Comparison of ENCODE assay signal across 8 mouse cellular contexts in the genomic region with DNA sequence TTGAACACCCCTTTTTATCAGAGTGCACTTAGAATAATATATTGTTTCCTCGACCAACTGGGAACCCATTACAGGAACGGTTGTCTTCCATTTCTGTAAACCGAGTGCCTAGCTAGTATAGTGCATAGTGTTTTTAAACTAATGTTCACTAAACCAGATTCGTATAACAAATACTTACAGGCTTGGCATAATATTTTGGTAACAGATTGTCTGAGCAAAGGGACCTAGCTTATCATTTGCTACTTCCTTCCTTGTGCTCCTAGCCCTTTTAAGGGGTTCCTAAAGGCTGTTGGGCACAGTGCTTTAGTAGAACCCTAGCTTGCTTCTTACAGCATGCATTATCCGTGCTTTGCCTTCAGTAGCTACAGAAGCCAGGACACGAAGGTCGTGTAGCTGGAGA. TPM values are rescaled to one million over a fixed set of nuclear protein-coding genes. Genes with fewer than 3 reads are reported as not detected.
DNase-seq lines count a peak whose midpoint lies in the region; ATAC-seq lines count a peak whose summit lies in the region.

No protein-coding gene starts in this region.

- 16% methylated on average over 7 of the region's 7 CpGs for WGBS in heart, embryonic 12.5 days
- 46% methylated on average over 7 of the region's 7 CpGs for WGBS in midbrain, embryonic 10.5 days
- WGBS in midbrain, embryonic 16.5 days: 48% methylated on average over 7 of the region's 7 CpGs
- WGBS in intestine, embryonic 16.5 days: 39% methylated on average over 7 of the region's 7 CpGs
- 34% methylated on average over 7 of the region's 7 CpGs for WGBS in stomach, embryonic 15.5 days

- no peak for DNase-seq in heart, postnatal 10 days
- no peak for DNase-seq in midbrain, embryonic 10.5 days (ENCODE audit: low spot score)
- DNase-seq in thymus, postnatal 25 days: no peak
- no peak for DNase-seq in left cerebral cortex, adult 8-10 months (ENCODE audit: low spot score in 2 of 2)

- intact Hi-C loops in heart, postnatal 10 days (cut with DNase I): no loop called here

- H3K36me3 ChIP-seq in heart, embryonic 12.5 days: no peaks in the 10 kb centered on the region
- H3K36me3 ChIP-seq in midbrain, embryonic 10.5 days: no peaks in the 10 kb centered on the region
- no peaks in the 10 kb centered on the region for H3K36me3 ChIP-seq in midbrain, embryonic 16.5 days (ENCODE audit: control insufficient read depth, insufficient read depth, low read length)
- no peaks in the 10 kb centered on the region for H3K36me3 ChIP-seq in intestine, embryonic 16.5 days (ENCODE audit: control insufficient read depth, insufficient read depth, low read length)
- no peaks in the 10 kb centered on the region for H3K36me3 ChIP-seq in stomach, embryonic 15.5 days

- H3K9me3 ChIP-seq in heart, embryonic 12.5 days (replicated peaks): no peaks in the 10 kb centered on the region
- H3K9me3 ChIP-seq in midbrain, embryonic 10.5 days (replicated peaks): no peaks in the 10 kb centered on the region
- H3K9me3 ChIP-seq in midbrain, embryonic 16.5 days (replicated peaks; ENCODE audit: control insufficient read depth, low read length, poor library complexity, severe bottlenecking): no peaks in the 10 kb centered on the region
- no peaks in the 10 kb centered on the region for H3K9me3 ChIP-seq in intestine, embryonic 16.5 days (ENCODE audit: control insufficient read depth, low read length)
- H3K9me3 ChIP-seq in stomach, embryonic 15.5 days: no peaks in the 10 kb centered on the region

- peak overlapping the region; percentile 77 for H3K27ac ChIP-seq in heart, embryonic 12.5 days (ENCODE audit: poor library complexity, severe bottlenecking)
- H3K27ac ChIP-seq in midbrain, embryonic 10.5 days (replicated peaks): peak overlapping the region; percentile 81
- H3K27ac ChIP-seq in midbrain, embryonic 16.5 days (ENCODE audit: low read length): no peak overlapping the region; the same call in 1 of the 2 replicates
- peak overlapping the region; percentile 47 for H3K27ac ChIP-seq in intestine, embryonic 16.5 days (ENCODE audit: low read length)
- peak overlapping the region; percentile 42 for H3K27ac ChIP-seq in stomach, embryonic 15.5 days

- no peak for ATAC-seq in heart, embryonic 12.5 days (ENCODE audit: insufficient number of reproducible peaks, low FRiP score)
- no peak for ATAC-seq in midbrain, embryonic 16.5 days
- no peak for ATAC-seq in intestine, embryonic 16.5 days
- no peak for ATAC-seq in stomach, embryonic 15.5 days (ENCODE audit: insufficient read depth, low FRiP score, low read depth)

- H3K4me2 ChIP-seq in heart, embryonic 12.5 days: peak overlapping the region; percentile 32
- no peak overlapping the region for H3K4me2 ChIP-seq in midbrain, embryonic 16.5 days (ENCODE audit: low read length)
- no peak overlapping the region for H3K4me2 ChIP-seq in intestine, embryonic 16.5 days (ENCODE audit: low read depth, low read length)
- no peak overlapping the region for H3K4me2 ChIP-seq in stomach, embryonic 15.5 days

- H3K9ac ChIP-seq in heart, embryonic 12.5 days: 0 out of 2 replicates have a peak overlapping the region, but pooled peaks have one; percentile 33
- no peak overlapping the region for H3K9ac ChIP-seq in midbrain, embryonic 16.5 days (ENCODE audit: low read depth, low read length)
- no peak overlapping the region for H3K9ac ChIP-seq in intestine, embryonic 16.5 days (ENCODE audit: low read depth, low read length)
- H3K9ac ChIP-seq in stomach, embryonic 15.5 days: no peak overlapping the region

- no peaks in the 10 kb centered on the region for H3K27me3 ChIP-seq in heart, embryonic 12.5 days (replicated peaks)
- no peaks in the 10 kb centered on the region for H3K27me3 ChIP-seq in midbrain, embryonic 10.5 days (ENCODE audit: low read depth, poor library complexity, severe bottlenecking)
- no peaks in the 10 kb centered on the region for H3K27me3 ChIP-seq in midbrain, embryonic 16.5 days (ENCODE audit: control insufficient read depth, insufficient read depth, low read depth, low read length)
- no peaks in the 10 kb centered on the region for H3K27me3 ChIP-seq in intestine, embryonic 16.5 days (replicated peaks; ENCODE audit: control insufficient read depth, insufficient read depth, low read length)
- no peaks in the 10 kb centered on the region for H3K27me3 ChIP-seq in stomach, embryonic 15.5 days (replicated peaks)

- no peak overlapping the region for H3K4me3 ChIP-seq in heart, embryonic 12.5 days
- H3K4me3 ChIP-seq in midbrain, embryonic 10.5 days: no peak overlapping the region
- no peak overlapping the region for H3K4me3 ChIP-seq in midbrain, embryonic 16.5 days (ENCODE audit: low read depth, low read length)
- no peak overlapping the region for H3K4me3 ChIP-seq in intestine, embryonic 16.5 days (ENCODE audit: low read length)
- no peak overlapping the region for H3K4me3 ChIP-seq in stomach, embryonic 15.5 days (replicated peaks)

- H3K4me1 ChIP-seq in heart, embryonic 12.5 days (replicated peaks): peaks cover 46% of the 10 kb centered on the region
- peaks cover 41% of the 10 kb centered on the region for H3K4me1 ChIP-seq in midbrain, embryonic 10.5 days
- H3K4me1 ChIP-seq in midbrain, embryonic 16.5 days (ENCODE audit: control insufficient read depth, insufficient read depth, low read length): peaks cover 14% of the 10 kb centered on the region
- peaks cover 11% of the 10 kb centered on the region for H3K4me1 ChIP-seq in intestine, embryonic 16.5 days (ENCODE audit: control insufficient read depth, insufficient read depth, low read length)
- H3K4me1 ChIP-seq in stomach, embryonic 15.5 days: peaks cover 11% of the 10 kb centered on the region

RNA-seq across cellular contexts. Expression of a gene that starts 3.9 kb away (rescaled TPM):
- polyA plus RNA-seq in heart, embryonic 12.5 days (2016; fragmentation: Nextera tagmentation; extraction: Ambion mirVana): 52.4 and 55.2 TPM in 2 replicates
- 10 to 100 TPM; 28.7 to 31.7 TPM for total RNA-seq in heart, postnatal 10 days (2021)
- 91.9 and 92.2 TPM in 2 replicates for polyA plus RNA-seq in midbrain, embryonic 10.5 days (2016; fragmentation: Nextera tagmentation; extraction: Ambion mirVana)
- 111 and 121 TPM in 2 replicates for polyA plus RNA-seq in midbrain, embryonic 16.5 days (2015; fragmentation: Nextera tagmentation; extraction: Ambion mirVana)
- 69.8 and 75.7 TPM in 2 replicates for polyA plus RNA-seq in intestine, embryonic 16.5 days (2015; fragmentation: Nextera tagmentation; extraction: Ambion mirVana)
- polyA plus RNA-seq in stomach, embryonic 15.5 days (2015; fragmentation: Nextera tagmentation; extraction: Ambion mirVana): 73.6 and 74.2 TPM in 2 replicates
- total RNA-seq in left cerebral cortex, adult 8-10 months (2022): 10 to 100 TPM; 84.3 to 91.2 (median 87.4) TPM

RNA-seq across cellular contexts. Expression of a gene that starts 18.6 kb away (rescaled TPM):
- polyA plus RNA-seq in heart, embryonic 12.5 days (2016; fragmentation: Nextera tagmentation; extraction: Ambion mirVana): 0.41 and 0.47 TPM in 2 replicates
- total RNA-seq in heart, postnatal 10 days (2021): 1 to 10 TPM in 1 of 2 experiments, under 1 TPM in 1; 0.74 to 1.5 TPM
- polyA plus RNA-seq in midbrain, embryonic 10.5 days (2016; fragmentation: Nextera tagmentation; extraction: Ambion mirVana): 1.3 and 1.5 TPM in 2 replicates
- polyA plus RNA-seq in midbrain, embryonic 16.5 days (2015; fragmentation: Nextera tagmentation; extraction: Ambion mirVana): 0.16 and 0.25 TPM in 2 replicates
- 3.0 and 4.0 TPM in 2 replicates for polyA plus RNA-seq in intestine, embryonic 16.5 days (2015; fragmentation: Nextera tagmentation; extraction: Ambion mirVana)
- 17.0 and 29.0 TPM in 2 replicates for polyA plus RNA-seq in stomach, embryonic 15.5 days (2015; fragmentation: Nextera tagmentation; extraction: Ambion mirVana)
- total RNA-seq in left cerebral cortex, adult 8-10 months (2022): 1 to 10 TPM; 3.4 to 5.3 (median 4.1) TPM

RNA-seq across cellular contexts. Expression of a gene that starts 40.9 kb away (rescaled TPM):
- 2.3 and 3.2 TPM in 2 replicates for polyA plus RNA-seq in heart, embryonic 12.5 days (2016; fragmentation: Nextera tagmentation; extraction: Ambion mirVana)
- 10 to 100 TPM in 1 of 2 experiments, 1 to 10 TPM in 1; 8.2 to 30.7 TPM for total RNA-seq in heart, postnatal 10 days (2021)
- 2.6 and 3.0 TPM in 2 replicates for polyA plus RNA-seq in midbrain, embryonic 10.5 days (2016; fragmentation: Nextera tagmentation; extraction: Ambion mirVana)
- polyA plus RNA-seq in midbrain, embryonic 16.5 days (2015; fragmentation: Nextera tagmentation; extraction: Ambion mirVana): 2.8 TPM in 2 replicates
- 2.4 and 2.8 TPM in 2 replicates for polyA plus RNA-seq in intestine, embryonic 16.5 days (2015; fragmentation: Nextera tagmentation; extraction: Ambion mirVana)
- 5.0 and 8.6 TPM in 2 replicates for polyA plus RNA-seq in stomach, embryonic 15.5 days (2015; fragmentation: Nextera tagmentation; extraction: Ambion mirVana)
- total RNA-seq in left cerebral cortex, adult 8-10 months (2022): 1 to 10 TPM; 3.6 to 6.6 (median 5.8) TPM
